Mouse (Mus musculus): ENCODE results near the gene Kif5a. TPM values are rescaled to one million over a fixed set of nuclear protein-coding genes. Genes with fewer than 3 reads are reported as not detected.

Kif5a gene
- polyA plus RNA-seq, 1 experiment from 2014 or later = 7.6 TPM

DNA sequence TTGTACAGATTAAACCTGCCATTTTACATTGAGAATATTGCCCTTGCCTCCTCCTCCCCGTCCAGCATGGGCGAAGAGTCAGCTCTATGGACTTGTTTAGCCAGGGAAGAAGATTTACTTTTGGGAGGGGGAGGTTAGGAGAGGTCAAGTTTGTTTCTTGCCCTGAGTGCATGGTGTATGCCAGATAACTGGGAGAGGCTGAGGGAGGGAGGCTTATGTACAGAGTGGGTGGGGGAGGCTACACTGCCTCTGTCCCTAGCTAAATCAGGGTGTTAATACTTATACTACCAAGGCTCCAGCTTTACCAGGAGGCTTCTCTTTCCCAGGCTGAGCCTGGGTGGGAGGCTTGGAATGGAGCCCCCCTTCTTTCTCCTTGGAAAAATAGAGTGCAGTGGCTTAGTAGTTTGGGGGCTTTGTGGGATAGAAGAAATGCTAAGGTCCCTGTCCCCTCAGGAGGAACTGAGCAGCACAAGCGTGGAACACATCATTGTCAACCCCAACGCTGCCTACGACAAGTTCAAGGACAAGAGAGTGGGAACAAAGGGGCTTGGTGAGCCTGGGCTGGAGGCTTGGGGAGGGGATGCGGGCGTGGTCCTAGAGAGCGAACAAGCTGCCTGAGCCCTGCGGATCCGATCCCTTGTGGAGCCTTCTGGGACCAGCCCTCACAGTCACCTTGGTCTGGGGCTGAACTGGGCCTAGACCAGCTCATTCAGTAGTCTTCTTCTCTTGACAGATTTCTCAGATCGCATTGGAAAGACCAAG lies 11.3 kb upstream of the Kif5a start:
- peaks cover 94% of the 10 kb centered on the region for H3K36me3 ChIP-seq
- no peak overlapping the region for H3K4me3 ChIP-seq (replicated peaks)
- 89% methylated on average over 11 of the region's 11 CpGs for WGBS

DNA sequence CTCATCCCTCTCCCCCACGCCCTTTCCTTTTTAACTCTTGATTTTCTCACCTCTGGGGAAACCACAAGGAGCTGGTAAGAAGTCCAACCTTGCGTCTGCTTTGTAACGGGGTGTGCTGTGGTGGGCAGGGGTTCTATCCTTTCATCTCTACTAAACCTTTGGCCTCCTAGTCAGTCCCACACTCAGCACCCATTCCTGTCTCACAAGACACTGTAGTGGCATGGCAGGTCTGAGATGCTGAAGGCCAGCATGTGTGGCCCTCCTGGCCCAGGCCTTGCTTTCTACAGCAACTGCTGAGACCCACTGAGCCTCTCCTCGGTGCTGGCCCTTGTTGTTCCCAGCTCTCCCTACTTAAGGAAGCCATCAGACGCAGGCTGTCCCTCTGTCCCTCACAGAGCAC lies 9.2 kb upstream of the Kif5a start:
- peaks cover 85% of the 10 kb centered on the region for H3K36me3 ChIP-seq
- no peak overlapping the region for H3K4me2 ChIP-seq (replicated peaks)
- peaks cover 14% of the 10 kb centered on the region for H3K4me1 ChIP-seq
- H3K4me3 ChIP-seq (replicated peaks) = no peak overlapping the region
- H3K27ac ChIP-seq (replicated peaks) = no peak overlapping the region
- H3K9ac ChIP-seq = no peak overlapping the region
- H3K27me3 ChIP-seq = no peaks in the 10 kb centered on the region
- WGBS = 89% methylated on average over 5 of the region's 5 CpGs
- H3K9me3 ChIP-seq (replicated peaks) = no peaks in the 10 kb centered on the region
- no peak for ATAC-seq (ENCODE audit: insufficient number of reproducible peaks, low FRiP score, low TSS enrichment, low read depth)

More for the DNA sequence above, 11.3 kb upstream of the Kif5a start:
- H3K4me2 ChIP-seq (replicated peaks) = no peak overlapping the region
- no peaks in the 10 kb centered on the region; the same call in 1 of the 2 replicates for H3K4me1 ChIP-seq
- no peaks in the 10 kb centered on the region for H3K9me3 ChIP-seq (replicated peaks)
- no peak overlapping the region for H3K9ac ChIP-seq
- no peak overlapping the region for H3K27ac ChIP-seq (replicated peaks)
- no peak for ATAC-seq (ENCODE audit: insufficient number of reproducible peaks, low FRiP score, low TSS enrichment, low read depth)
- H3K27me3 ChIP-seq = no peaks in the 10 kb centered on the region

GRCm38 (mm10) chr10:127269884-127270283 lies 6.7 kb upstream of the Kif5a start:
- H3K9ac ChIP-seq = no peak overlapping the region
- H3K27me3 ChIP-seq = no peaks in the 10 kb centered on the region
- ATAC-seq (ENCODE audit: insufficient number of reproducible peaks, low FRiP score, low TSS enrichment, low read depth) = no peak

GRCm38 (mm10) chr10:127269036-127269435 lies 5.9 kb upstream of the Kif5a start:
- Histone ChIP-seq H3K4me3 (replicated peaks) (no peak overlapping the region), H3K27me3 (peaks cover 4% of the 10 kb centered on the region), H3K9me3 (replicated peaks) (no peaks in the 10 kb centered on the region), H3K9ac (no peak overlapping the region), H3K4me1 (peaks cover 20% of the 10 kb centered on the region), H3K4me2 (replicated peaks) (no peak overlapping the region), H3K36me3 (peaks cover 52% of the 10 kb centered on the region), H3K27ac (replicated peaks) (no peak overlapping the region)
- 76% methylated on average over 12 of the region's 12 CpGs for WGBS
- no peak for ATAC-seq (ENCODE audit: insufficient number of reproducible peaks, low FRiP score, low TSS enrichment, low read depth)

More at GRCm38 (mm10) chr10:127269884-127270283, 6.7 kb upstream of the Kif5a start:
- WGBS = 70% methylated on average over 4 of the region's 4 CpGs
- H3K4me3 ChIP-seq (replicated peaks) = no peak overlapping the region
- peaks cover 20% of the 10 kb centered on the region for H3K4me1 ChIP-seq
- H3K9me3 ChIP-seq (replicated peaks) = no peaks in the 10 kb centered on the region
- H3K4me2 ChIP-seq (replicated peaks) = no peak overlapping the region
- peaks cover 61% of the 10 kb centered on the region for H3K36me3 ChIP-seq
- H3K27ac ChIP-seq (replicated peaks) = no peak overlapping the region

GRCm38 (mm10) chr10:127268401-127268800 lies 5.3 kb upstream of the Kif5a start:
- H3K27ac ChIP-seq (replicated peaks) = no peak overlapping the region
- peaks cover 5% of the 10 kb centered on the region for H3K27me3 ChIP-seq
- ATAC-seq (ENCODE audit: insufficient number of reproducible peaks, low FRiP score, low TSS enrichment, low read depth) = no peak
- no peak overlapping the region for H3K4me3 ChIP-seq (replicated peaks)
- H3K9me3 ChIP-seq (replicated peaks) = no peaks in the 10 kb centered on the region
- no peak overlapping the region for H3K4me2 ChIP-seq (replicated peaks)
- 83% methylated on average over 5 of the region's 5 CpGs for WGBS
- H3K9ac ChIP-seq = 0 out of 2 replicates have a peak overlapping the region, but pooled peaks have one; percentile 2
- H3K36me3 ChIP-seq = peaks cover 47% of the 10 kb centered on the region
- peaks cover 20% of the 10 kb centered on the region for H3K4me1 ChIP-seq

GRCm38 (mm10) chr10:127267318-127267717 lies 4.2 kb upstream of the Kif5a start:
- H3K9me3 ChIP-seq (replicated peaks) = no peaks in the 10 kb centered on the region
- WGBS = 66% methylated on average over 5 of the region's 5 CpGs
- peak overlapping the region; percentile 99 for H3K4me3 ChIP-seq (replicated peaks)
- peaks cover 27% of the 10 kb centered on the region for H3K4me1 ChIP-seq
- peaks cover 36% of the 10 kb centered on the region for H3K36me3 ChIP-seq
- no peak for ATAC-seq (ENCODE audit: insufficient number of reproducible peaks, low FRiP score, low TSS enrichment, low read depth)
- peak overlapping the region; percentile 100; the same call in 1 of the 2 replicates for H3K9ac ChIP-seq
- H3K4me2 ChIP-seq (replicated peaks) = peak overlapping the region; percentile 86
- H3K27me3 ChIP-seq = peaks cover 8% of the 10 kb centered on the region
- H3K27ac ChIP-seq (replicated peaks) = no peak overlapping the region

DNA sequence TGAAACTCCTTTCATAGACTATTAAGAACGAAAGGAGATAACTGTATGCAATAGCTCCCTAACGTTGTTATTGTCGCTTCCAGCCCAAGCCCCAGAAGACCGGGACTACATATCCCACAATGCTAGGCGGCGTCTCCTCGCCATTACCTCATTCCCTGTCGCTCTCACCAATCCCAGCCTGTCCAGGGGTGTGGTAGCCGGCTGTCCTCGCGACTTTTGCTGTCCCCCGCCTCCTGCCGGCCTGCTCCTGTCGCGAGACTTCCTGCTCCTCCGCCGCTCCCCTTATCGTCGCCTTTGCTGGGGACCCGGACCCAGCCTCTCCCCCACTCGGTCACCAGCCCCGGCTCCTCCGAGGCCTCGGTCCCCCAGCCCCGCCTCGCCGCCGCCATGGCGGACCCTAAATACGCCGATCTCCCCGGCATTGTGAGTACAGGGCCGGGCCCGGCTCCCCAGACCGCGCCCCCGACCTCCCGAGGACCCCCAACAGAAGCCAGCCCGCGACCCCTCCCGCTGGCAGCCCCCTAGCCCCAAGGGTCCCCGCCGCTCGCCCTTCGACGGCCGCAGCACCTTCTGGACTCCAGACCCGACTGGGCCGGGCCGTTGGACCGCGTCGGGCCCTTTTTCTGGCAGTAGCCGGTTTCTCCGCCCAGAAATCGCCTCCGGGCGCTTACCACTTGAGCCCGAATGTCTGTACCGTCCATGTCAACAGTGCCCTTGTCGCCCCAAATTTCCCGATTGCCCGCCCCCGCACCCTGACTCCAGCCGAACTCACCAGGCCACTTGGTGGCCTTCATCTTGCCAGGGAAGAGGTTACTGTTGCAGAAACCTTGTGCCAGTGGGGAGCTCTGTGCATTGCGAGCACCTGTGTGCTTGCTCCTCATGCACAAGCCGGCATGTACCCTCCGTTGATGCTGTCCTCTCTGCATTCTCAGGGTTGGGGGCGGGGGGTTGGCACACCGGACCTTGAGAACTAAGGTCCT lies 3.3 kb upstream of the Kif5a start, which contains the start of gene Dctn2:
Dctn2 (plus strand) TSS at position 257 of the 980 bp plus-strand sequence.
- WGBS = under 1% methylated on average over 69 of the region's 70 CpGs
- peak; percentile 97 for ATAC-seq (ENCODE audit: insufficient number of reproducible peaks, low FRiP score, low TSS enrichment, low read depth)

DNA sequence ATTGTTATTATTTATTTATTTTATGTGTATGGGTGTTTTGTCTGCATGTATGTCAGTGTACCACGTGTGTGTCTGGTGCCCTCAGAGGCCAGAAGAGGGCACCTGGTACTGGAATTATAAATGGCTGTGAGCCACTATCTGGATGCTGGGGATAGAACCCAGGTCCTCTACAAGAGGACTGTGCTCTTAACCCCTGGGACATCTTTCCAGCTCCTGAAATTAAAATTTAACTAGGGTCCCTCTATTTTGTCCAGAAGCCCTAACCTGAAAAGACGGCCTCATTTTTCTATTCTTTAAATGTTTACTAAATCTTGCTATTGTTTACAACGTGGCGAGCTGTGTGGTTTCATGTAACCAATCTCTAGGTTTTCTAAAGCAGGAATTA lies 2.6 kb upstream of the Kif5a start:
- H3K4me1 ChIP-seq = peaks cover 33% of the 10 kb centered on the region
- peaks cover 9% of the 10 kb centered on the region for H3K27me3 ChIP-seq
- H3K4me3 ChIP-seq (replicated peaks) = peak overlapping the region; percentile 99
- no peak overlapping the region for H3K27ac ChIP-seq (replicated peaks)
- H3K4me2 ChIP-seq (replicated peaks) = peak overlapping the region; percentile 86
- H3K9me3 ChIP-seq (replicated peaks) = no peaks in the 10 kb centered on the region
- ATAC-seq (ENCODE audit: insufficient number of reproducible peaks, low FRiP score, low TSS enrichment, low read depth) = no peak
- 30% methylated on average over 4 of the region's 4 CpGs for WGBS
- H3K36me3 ChIP-seq = peaks cover 22% of the 10 kb centered on the region
- H3K9ac ChIP-seq = no peak overlapping the region

More for the DNA sequence above, 3.3 kb upstream of the Kif5a start, which contains the start of gene Dctn2:
- Histone ChIP-seq H3K9ac (peak within 1 kb of the TSS; percentile 100), H3K27me3 (peaks cover 9% of the 10 kb centered on the region), H3K4me3 (replicated peaks) (peak within 1 kb of the TSS; percentile 99), H3K36me3 (peaks cover 28% of the 10 kb centered on the region), H3K27ac (replicated peaks) (peak within 1 kb of the TSS; percentile 87), H3K9me3 (replicated peaks) (no peaks in the 10 kb centered on the region), H3K4me1 (peaks cover 33% of the 10 kb centered on the region), H3K4me2 (replicated peaks) (peak within 1 kb of the TSS; percentile 86)

GRCm38 (mm10) chr10:127264971-127265370 lies 1.8 kb upstream of the Kif5a start:
- H3K27me3 ChIP-seq = peaks cover 9% of the 10 kb centered on the region
- WGBS = 66% methylated on average over 4 of the region's 4 CpGs
- peaks cover 33% of the 10 kb centered on the region for H3K4me1 ChIP-seq
- H3K9me3 ChIP-seq (replicated peaks) = no peaks in the 10 kb centered on the region
- H3K27ac ChIP-seq (replicated peaks) = no peak overlapping the region
- no peak overlapping the region for H3K4me2 ChIP-seq (replicated peaks)
- peaks cover 14% of the 10 kb centered on the region for H3K36me3 ChIP-seq
- H3K9ac ChIP-seq = no peak overlapping the region
- ATAC-seq (ENCODE audit: insufficient number of reproducible peaks, low FRiP score, low TSS enrichment, low read depth) = no peak
- no peak overlapping the region for H3K4me3 ChIP-seq (replicated peaks)

DNA sequence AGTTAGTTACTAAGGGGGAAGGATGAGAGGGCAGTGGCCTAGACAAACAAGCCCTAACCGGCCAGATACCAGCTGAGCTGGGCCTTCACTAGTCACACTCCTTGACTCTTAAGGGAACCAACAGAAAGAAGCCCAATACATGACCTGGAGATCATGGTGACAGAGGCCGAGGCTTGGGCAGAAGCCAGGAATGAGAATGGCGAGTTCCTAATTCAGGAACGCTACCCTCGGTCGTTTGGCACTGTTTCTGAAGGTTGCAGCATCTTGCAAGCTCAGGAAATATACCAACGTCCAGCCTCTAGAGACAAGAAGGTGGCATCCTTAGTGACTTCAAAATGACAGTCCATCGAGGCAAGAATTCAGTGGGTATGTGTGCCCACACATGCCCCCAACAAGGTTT lies 1.2 kb upstream of the Kif5a start:
- no peak for ATAC-seq (ENCODE audit: insufficient number of reproducible peaks, low FRiP score, low TSS enrichment, low read depth)
- WGBS = 76% methylated on average over 8 of the region's 8 CpGs
- Histone ChIP-seq H3K9ac (no peak overlapping the region), H3K27ac (replicated peaks) (no peak overlapping the region), H3K4me1 (peaks cover 33% of the 10 kb centered on the region), H3K4me2 (replicated peaks) (no peak overlapping the region), H3K27me3 (peaks cover 9% of the 10 kb centered on the region), H3K36me3 (peaks cover 12% of the 10 kb centered on the region; the same call in 1 of the 2 replicates), H3K9me3 (replicated peaks) (no peaks in the 10 kb centered on the region), H3K4me3 (replicated peaks) (no peak overlapping the region)

DNA sequence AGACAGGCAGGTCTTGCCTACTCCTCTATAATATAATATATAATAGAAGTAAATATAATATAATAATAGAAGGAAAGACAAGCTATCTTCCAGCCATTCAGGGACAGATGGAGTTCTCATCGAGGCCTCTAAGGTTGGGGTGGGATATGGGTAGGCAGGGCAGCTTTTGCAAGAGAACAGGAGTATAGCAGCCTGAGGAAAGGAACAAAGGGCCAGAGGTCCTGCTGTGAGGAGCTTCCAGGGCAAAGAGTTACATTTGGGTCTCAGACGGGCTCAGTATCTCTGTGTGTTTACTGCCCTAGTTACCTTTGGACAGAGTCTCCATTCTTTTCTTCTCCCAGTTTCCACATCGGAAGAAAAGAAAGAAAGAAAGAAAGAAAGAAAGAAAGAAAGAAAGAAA lies 483 bp upstream of the Kif5a start:
- Histone ChIP-seq H3K4me3 (replicated peaks) (no peak overlapping the region; the same call in 1 of the 2 replicates), H3K9me3 (replicated peaks) (no peaks in the 10 kb centered on the region), H3K27ac (replicated peaks) (no peak overlapping the region), H3K9ac (no peak overlapping the region), H3K36me3 (peaks cover 6% of the 10 kb centered on the region; the same call in 1 of the 2 replicates), H3K4me1 (peaks cover 32% of the 10 kb centered on the region), H3K4me2 (replicated peaks) (no peak overlapping the region), H3K27me3 (peaks cover 9% of the 10 kb centered on the region)
- WGBS = 46% methylated on average over 3 of the region's 3 CpGs
- no peak for ATAC-seq (ENCODE audit: insufficient number of reproducible peaks, low FRiP score, low TSS enrichment, low read depth)

Data from embryonic facial prominence, embryonic 15.5 days (tissue).